Mouse (Mus musculus) hindbrain, embryonic 11.5 days (tissue): ENCODE results near the gene Ift80. TPM values are rescaled to one million over a fixed set of nuclear protein-coding genes. Genes with fewer than 3 reads are reported as not detected.
A peak's percentile ranks its signal among the peaks of the same experiment; 100 is the strongest.

Experiments
- ATAC-seq: fragments of 200-750 bp; cut with Nextera tagmentation; 2 replicates; pipeline ENCODE4 v1.8.0; 2017; ENCODE audit warnings: mild to moderate bottlenecking, moderate TSS enrichment, moderate library complexity; ENCODE audit not compliant: low FRiP score
- DNase-seq: peaks from one replicate; pipeline ENCODE4 v3.0.0-alpha.2; 2015; ENCODE audit warnings: low spot score
- H3K27ac ChIP-seq: fragments of 300-500 bp; sonication (generic); 2 replicates; pipeline ENCODE4 v1.5.1; 2014; ENCODE audit warnings: mild to moderate bottlenecking, low read depth, low read length
- H3K27me3 ChIP-seq: fragments of 300-500 bp; sonication (generic); 2 replicates; pipeline ENCODE4 v1.6.1; 2014; ENCODE audit warnings: mild to moderate bottlenecking, low read length, moderate library complexity, mixed read lengths; ENCODE audit not compliant: control insufficient read depth, insufficient read depth
- H3K36me3 ChIP-seq: fragments of 300-500 bp; sonication (generic); 2 replicates; pipeline ENCODE4 v1.6.1; 2014; ENCODE audit warnings: mild to moderate bottlenecking, low read length, moderate library complexity, mixed read lengths; ENCODE audit not compliant: control insufficient read depth, insufficient read depth
- H3K4me1 ChIP-seq: fragments of 300-500 bp; sonication (generic); replicated peaks from 2 replicates; pipeline ENCODE4 v1.6.1; 2014; ENCODE audit warnings: low read length, mixed read lengths; ENCODE audit not compliant: control insufficient read depth, insufficient read depth
- H3K4me2 ChIP-seq: fragments of 300-500 bp; sonication (generic); replicated peaks from 2 replicates; pipeline ENCODE4 v1.6.1; 2014; ENCODE audit warnings: mild to moderate bottlenecking, low read depth, low read length
- H3K4me3 ChIP-seq: fragments of 300-500 bp; sonication (generic); 2 replicates; pipeline ENCODE4 v1.5.1; 2014; ENCODE audit warnings: low read depth, low read length
- H3K9ac ChIP-seq: fragments of 300-500 bp; sonication (generic); 2 replicates; pipeline ENCODE4 v1.6.1; 2014; ENCODE audit warnings: low read depth, low read length
- H3K9me3 ChIP-seq: fragments of 300-500 bp; sonication (generic); 2 replicates; pipeline ENCODE4 v1.6.1; 2016; ENCODE audit warnings: low read length; ENCODE audit not compliant: control insufficient read depth
- WGBS: fragments of 180-500 bp; shearing (Covaris S2); extraction: QIAGEN DNeasy Blood & Tissue Kit; methylation state at CpG from one replicate; pipeline ENCODE4 v1.1.7; 2014; 5-methylcytosine and 5-hydroxymethylcytosine counted together
- polyA plus RNA-seq: library from polyadenylated mRNA; unstranded; fragments of >200 nt; fragmentation: Nextera tagmentation; extraction: Ambion mirVana; gene quantifications from 2 replicates; pipeline ENCODE4 v1.2.1, GENCODE M21; 2014

Gene Ift80
- polyA plus RNA-seq = 16.8 and 18.3 TPM in 2 replicates

DNA sequence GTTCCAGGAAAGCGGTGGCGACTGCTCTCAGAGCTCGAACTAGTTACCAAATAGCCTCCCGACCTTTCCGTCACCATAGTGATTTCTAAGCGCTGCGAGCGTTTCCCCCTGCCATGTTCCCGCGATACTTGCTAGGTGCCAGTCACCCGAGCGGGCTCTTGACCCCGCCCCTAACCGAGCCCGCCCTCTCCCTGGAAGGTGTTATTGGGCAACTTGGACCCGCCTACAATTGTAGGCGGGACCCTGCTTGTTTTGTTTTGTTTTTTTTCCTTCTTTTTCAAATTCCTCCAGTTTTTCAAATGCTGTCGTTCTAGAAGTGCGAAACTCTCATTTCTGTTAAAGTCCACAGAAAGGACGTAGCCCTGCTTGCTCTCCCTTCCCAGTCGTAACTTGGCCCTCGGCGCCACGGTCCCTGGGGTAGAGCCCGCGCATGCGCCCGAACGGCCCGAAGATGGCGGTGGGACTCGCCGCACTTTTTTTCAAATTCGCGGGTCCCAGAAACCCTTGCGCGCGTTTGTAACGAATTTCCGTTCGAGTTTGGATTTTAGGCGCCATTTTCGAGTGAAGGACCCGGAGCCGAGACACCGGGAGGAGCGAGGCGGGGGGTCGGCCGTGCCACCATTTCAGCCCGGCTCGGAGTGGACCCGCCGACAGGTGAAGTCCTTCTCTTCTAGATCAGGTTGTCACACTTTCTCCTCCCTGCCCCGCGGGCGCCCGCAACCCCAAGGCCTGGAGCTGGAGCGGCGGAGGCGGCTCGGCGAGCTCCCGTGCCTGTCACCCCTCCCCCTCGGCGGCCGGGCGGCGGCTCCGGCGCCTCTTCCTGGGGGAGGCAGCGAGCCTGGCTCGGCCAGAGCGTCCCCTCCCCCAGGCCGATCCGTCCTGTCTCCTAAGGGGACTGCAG is at the start of gene Ift80, which contains the start of gene Smc4:
TSS of gene Ift80 (minus strand) at position 134 of the 901 bp plus-strand sequence.
TSS of gene Smc4 (plus strand) at position 302 of the 901 bp plus-strand sequence.
- Histone ChIP-seq H3K9ac (peak within 1 kb of the TSS; percentile 87), H3K36me3 (no peaks in the 10 kb centered on the region), H3K27me3 (no peaks in the 10 kb centered on the region), H3K9me3 (no peaks in the 10 kb centered on the region), H3K4me3 (peak within 1 kb of the TSS; percentile 93), H3K4me1 (no peaks in the 10 kb centered on the region), H3K27ac (peak within 1 kb of the TSS; percentile 84), H3K4me2 (peak within 1 kb of the TSS; percentile 77)
- under 1% methylated on average over 65 of the region's 76 CpGs for WGBS
- peak; percentile 96 for ATAC-seq
- DNase-seq = peak; percentile 97

DNA sequence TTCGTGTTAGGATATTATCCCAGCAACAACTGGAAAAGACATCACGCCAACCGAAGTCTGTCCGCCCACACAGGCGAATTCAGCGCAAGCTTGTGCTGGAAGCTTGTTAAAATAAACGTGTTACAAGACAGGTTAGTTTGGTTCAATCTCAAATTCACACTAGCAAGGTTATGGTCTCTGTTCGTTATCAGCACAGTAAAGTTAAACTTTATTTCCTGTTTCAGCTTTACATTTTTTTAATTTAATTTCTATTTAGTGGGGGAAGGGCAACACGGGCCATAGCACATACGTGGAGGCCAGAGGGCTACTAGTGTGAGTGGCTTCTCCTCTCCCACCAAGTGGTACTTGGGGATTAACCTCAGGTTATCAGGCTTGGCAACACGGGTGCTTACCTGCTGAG is 47.5 kb upstream of the Ift80 start:
- Histone ChIP-seq H3K27ac (no peak overlapping the region), H3K36me3 (no peaks in the 10 kb centered on the region), H3K9me3 (no peaks in the 10 kb centered on the region), H3K27me3 (no peaks in the 10 kb centered on the region), H3K4me1 (no peaks in the 10 kb centered on the region), H3K9ac (no peak overlapping the region), H3K4me2 (no peak overlapping the region), H3K4me3 (no peak overlapping the region)
- DNase-seq (no peak), ATAC-seq (no peak)
- 93% methylated on average over 11 of the region's 11 CpGs for WGBS

DNA sequence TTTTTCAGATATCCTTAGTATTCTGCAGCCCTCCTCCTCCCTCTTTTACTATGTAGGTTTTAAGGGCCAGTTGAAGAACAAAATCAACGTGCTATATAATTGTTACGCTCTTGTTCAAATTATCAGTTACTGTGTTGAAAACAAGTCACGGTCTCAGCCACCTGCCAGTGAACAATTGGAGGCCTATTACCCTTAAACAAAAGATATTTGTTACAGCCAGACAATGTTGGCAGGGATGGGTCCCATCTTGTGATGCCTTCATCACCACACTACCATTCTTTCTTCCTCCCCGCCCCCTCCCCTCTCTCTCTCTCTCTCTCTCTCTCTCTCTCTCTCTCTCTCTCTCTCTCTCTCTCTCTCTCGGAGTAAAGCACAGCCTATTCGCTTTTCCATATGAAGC is 44.6 kb upstream of the Ift80 start:
- ATAC-seq (no peak), DNase-seq (no peak)
- WGBS = 77% methylated on average over 6 of the region's 6 CpGs
- Histone ChIP-seq H3K36me3 (no peaks in the 10 kb centered on the region), H3K4me2 (no peak overlapping the region), H3K9me3 (no peaks in the 10 kb centered on the region), H3K27me3 (no peaks in the 10 kb centered on the region), H3K27ac (no peak overlapping the region), H3K4me3 (no peak overlapping the region), H3K9ac (no peak overlapping the region), H3K4me1 (peaks cover 2% of the 10 kb centered on the region; the same call in 1 of the 2 replicates)

DNA sequence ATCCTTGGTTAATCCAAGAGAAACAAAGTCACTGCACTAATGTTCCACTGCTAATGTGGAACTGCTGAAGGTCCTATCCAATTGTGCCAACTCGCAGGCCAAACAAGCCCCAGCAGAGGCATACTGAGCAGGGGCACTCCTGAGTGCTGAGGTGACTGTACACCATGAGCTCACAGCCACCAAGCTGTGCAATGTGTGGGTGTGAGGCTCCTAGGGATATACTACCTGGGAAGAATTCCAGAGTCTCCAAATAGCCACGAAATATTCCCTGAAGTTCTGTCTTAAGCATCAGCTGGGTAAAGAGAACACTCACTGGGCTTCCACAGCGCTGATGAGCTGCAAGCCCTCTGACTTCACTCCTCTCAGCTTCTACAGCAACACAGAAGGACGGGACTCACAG is 43.3 kb upstream of the Ift80 start:
- H3K27me3 ChIP-seq = no peaks in the 10 kb centered on the region
- DNase-seq = no peak
- H3K4me2 ChIP-seq = no peak overlapping the region
- H3K36me3 ChIP-seq = no peaks in the 10 kb centered on the region
- H3K27ac ChIP-seq = no peak overlapping the region
- no peak overlapping the region for H3K4me3 ChIP-seq
- WGBS = 85% methylated on average over 4 of the region's 4 CpGs
- no peak for ATAC-seq
- no peaks in the 10 kb centered on the region for H3K9me3 ChIP-seq
- H3K9ac ChIP-seq = no peak overlapping the region
- H3K4me1 ChIP-seq = peaks cover 2% of the 10 kb centered on the region; the same call in 1 of the 2 replicates

DNA sequence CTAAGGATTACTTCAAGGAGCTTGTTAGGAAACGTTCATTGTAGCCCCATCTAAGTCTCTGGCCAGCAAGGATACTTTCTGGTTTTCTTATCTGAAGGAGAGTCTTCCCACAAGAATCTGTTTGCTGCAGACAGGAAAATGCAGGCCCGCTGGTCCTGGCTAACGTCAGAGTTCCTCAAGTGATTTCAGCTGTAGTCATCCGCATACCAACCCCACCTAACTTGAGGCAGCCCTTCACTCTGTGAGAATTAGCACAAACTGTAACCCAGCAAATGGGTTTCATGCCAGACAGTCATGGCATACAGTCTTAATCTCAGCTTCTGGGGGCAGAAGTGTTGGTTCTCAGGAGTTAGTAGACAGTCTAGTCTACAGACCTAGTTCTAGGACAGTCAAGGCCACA is 42.1 kb upstream of the Ift80 start:
- no peak overlapping the region for H3K27ac ChIP-seq
- no peak overlapping the region for H3K9ac ChIP-seq
- H3K4me1 ChIP-seq = peaks cover 2% of the 10 kb centered on the region; the same call in 1 of the 2 replicates
- no peaks in the 10 kb centered on the region for H3K9me3 ChIP-seq
- WGBS = 74% methylated on average over 4 of the region's 4 CpGs
- H3K27me3 ChIP-seq = no peaks in the 10 kb centered on the region
- no peak overlapping the region for H3K4me2 ChIP-seq
- ATAC-seq (no peak), DNase-seq (no peak)
- no peak overlapping the region for H3K4me3 ChIP-seq
- H3K36me3 ChIP-seq = no peaks in the 10 kb centered on the region

DNA sequence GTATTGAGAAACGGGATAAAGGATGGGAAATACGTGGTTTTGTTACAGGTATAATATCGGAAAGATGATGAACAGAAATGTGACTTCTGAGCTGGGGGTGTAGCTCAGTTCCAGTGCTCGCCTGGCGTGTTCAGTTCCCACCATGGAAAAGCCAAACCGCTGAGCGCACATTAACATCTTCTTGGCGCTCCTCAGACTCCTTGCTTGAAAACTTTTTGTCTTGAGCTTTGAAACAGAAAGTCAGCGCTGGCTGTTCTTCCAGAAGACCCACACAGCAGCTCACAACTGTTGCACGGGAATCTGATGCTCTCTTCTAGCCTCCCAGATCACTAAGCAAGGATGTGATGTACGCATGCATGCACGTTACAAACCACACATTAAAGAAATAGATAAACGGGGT is 41.4 kb upstream of the Ift80 start:
- Histone ChIP-seq H3K27me3 (no peaks in the 10 kb centered on the region), H3K4me1 (peaks cover 2% of the 10 kb centered on the region; the same call in 1 of the 2 replicates), H3K4me2 (peak overlapping the region; percentile 73), H3K9me3 (no peaks in the 10 kb centered on the region), H3K9ac (0 out of 2 replicates have a peak overlapping the region, but pooled peaks have one; percentile 42), H3K4me3 (peak overlapping the region; percentile 0; the same call in 1 of the 2 replicates), H3K36me3 (no peaks in the 10 kb centered on the region), H3K27ac (no peak overlapping the region)
- DNase-seq (peak; percentile 43), ATAC-seq (no peak)
- WGBS = 26% methylated on average over 13 of the region's 13 CpGs

DNA sequence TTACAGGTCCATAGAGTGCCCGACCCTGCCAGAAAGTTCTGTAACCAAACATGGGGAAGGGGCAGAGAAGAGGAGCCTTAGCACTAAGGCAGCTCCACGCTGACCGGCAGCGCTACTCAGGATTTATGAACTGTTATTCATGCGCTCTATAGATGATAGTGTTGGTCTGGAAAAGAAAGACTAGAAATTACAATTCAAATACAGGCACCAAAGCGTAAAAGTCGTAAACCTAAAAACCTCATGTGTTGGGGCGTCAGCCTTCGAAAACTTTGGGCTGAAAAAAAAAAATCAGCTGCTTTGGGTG is 41.0 kb upstream of the Ift80 start:
- Histone ChIP-seq H3K4me2 (peak overlapping the region; percentile 73), H3K27me3 (no peaks in the 10 kb centered on the region), H3K36me3 (no peaks in the 10 kb centered on the region), H3K27ac (peak overlapping the region; percentile 96), H3K4me3 (peak overlapping the region; percentile 93), H3K9ac (peak overlapping the region; percentile 97), H3K4me1 (peaks cover 2% of the 10 kb centered on the region; the same call in 1 of the 2 replicates), H3K9me3 (no peaks in the 10 kb centered on the region)
- 6% methylated on average over 9 of the region's 9 CpGs for WGBS
- ATAC-seq = no peak; the same call in 1 of the 2 replicates
- no peak for DNase-seq

DNA sequence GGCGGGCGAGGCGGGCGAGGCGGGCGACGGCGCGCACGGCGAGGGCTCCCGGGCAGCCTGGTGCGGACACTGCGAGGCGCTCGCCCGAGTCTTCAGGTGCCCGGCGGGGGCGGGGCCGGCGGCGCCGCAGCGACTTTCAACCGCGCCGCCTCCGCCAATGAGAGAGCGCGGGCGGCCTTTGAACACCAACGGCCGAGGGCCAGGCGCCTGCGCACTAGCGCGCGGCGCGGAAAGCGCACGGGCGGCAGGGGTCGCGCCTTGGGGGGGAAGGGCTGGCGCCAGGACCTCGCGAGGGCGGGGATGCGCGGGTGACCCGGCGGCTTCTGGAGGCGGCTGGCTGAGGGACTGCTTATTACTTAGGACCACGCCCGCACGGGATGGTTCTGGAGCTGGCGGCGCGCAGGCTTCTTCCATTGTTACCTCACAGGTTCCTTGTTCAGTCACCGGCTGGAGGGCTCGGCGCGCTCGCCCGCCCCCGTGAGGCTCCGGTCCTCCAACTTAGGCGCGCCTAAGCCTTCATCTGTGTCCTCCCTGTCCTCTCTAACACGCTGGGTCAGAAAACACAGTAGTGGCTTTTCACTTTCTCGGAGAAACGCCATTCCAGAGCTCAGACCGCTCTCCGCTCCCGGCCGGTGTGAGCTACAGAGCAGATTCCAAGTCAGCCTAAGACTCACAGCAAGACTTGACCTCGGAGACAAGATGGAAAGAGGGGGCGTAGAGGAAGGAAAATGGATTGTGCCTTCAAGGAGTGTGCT is 40.5 kb upstream of the Ift80 start, which contains the start of gene Trim59:
TSS of gene Trim59 (minus strand) at position 111 of the 755 bp plus-strand sequence.
- H3K4me1 ChIP-seq = peaks cover 2% of the 10 kb centered on the region; the same call in 1 of the 2 replicates

More for the DNA sequence above, 40.5 kb upstream of the Ift80 start, which contains the start of gene Trim59:
- no peaks in the 10 kb centered on the region for H3K27me3 ChIP-seq
- H3K4me2 ChIP-seq = peak within 1 kb of the TSS; percentile 73
- ATAC-seq = peak; percentile 94
- H3K36me3 ChIP-seq = no peaks in the 10 kb centered on the region
- H3K4me3 ChIP-seq = peak within 1 kb of the TSS; percentile 93
- under 1% methylated on average over 58 of the region's 80 CpGs for WGBS
- peak within 1 kb of the TSS; percentile 96 for H3K27ac ChIP-seq
- peak within 1 kb of the TSS; percentile 97 for H3K9ac ChIP-seq
- H3K9me3 ChIP-seq = no peaks in the 10 kb centered on the region
- DNase-seq = peak; percentile 98
